Mouse (Mus musculus): ENCODE results near the gene Tgfbr2. TPM values are rescaled to one million over a fixed set of nuclear protein-coding genes. Genes with fewer than 3 reads are reported as not detected.

The Tgfbr2 gene
- polyA plus RNA-seq (2012): 0.01 and 0.02 TPM in 2 replicates

DNA sequence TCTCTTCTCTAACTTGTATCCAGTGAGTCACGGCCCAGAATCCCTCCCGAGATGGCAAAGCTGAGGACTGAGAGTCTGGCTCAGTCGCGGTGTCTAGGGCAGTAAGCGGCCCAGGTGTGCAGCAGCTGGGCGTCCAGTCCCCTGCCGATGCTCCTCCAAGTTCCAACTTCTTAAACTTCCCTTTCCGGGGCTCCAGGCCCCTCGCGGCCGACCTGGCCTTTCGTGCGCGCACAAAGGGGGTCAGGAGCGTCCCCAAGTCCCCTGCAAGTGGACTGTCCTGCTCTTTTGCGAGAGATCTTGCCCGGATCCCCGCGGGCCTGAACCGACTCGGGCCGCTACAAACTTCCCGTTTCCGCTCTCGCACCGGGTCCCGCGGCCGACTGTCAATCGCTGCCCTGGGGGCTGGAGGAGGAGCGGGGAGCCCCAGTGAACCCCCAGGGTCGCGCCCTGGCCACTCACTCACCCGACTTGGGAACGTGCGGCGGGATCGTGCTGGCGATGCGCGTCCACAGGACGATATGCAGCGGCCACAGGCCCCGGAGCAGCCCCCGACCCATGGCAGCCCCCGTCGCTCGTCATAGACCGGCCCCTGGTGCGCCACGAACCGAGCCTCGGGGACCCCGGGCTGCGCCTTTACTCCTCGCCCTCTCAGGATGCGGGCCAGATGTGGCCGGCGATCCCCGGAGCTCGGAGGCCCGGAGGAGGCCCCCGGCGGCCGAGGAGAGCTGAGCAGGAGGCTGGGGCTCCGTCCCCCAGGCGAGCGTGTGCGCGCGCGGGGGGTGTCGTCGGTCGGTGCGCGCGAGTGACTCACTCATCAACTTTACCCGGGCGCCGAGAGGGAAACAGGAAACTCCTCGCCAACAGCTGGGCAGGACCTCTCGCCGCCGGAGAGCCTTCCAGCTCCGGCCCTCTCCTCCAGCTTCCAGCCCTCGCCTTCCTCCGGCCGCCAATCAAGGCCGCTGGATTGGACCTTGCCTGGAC, at the start of gene Tgfbr2:
TSS of gene Tgfbr2 (minus strand) at position 880 of the 981 bp plus-strand sequence.
- TF ChIP-seq TAL1 (IDR thresholded peaks at IDR 0.05; ENCODE audit: low read length) (no peak), GATA1 (IDR thresholded peaks at IDR 0.05; ENCODE audit: low read length) (no peak)
- Histone ChIP-seq H3K27me3 (ENCODE audit: control insufficient read depth) (peaks cover 15% of the 10 kb centered on the region), H3K4me3 (replicated peaks) (peak within 1 kb of the TSS; percentile 65), H3K36me3 (ENCODE audit: control insufficient read depth) (no peaks in the 10 kb centered on the region), H3K9me3 (ENCODE audit: control insufficient read depth, low read length) (no peaks in the 10 kb centered on the region), H3K4me1 (ENCODE audit: control insufficient read depth) (peaks cover 16% of the 10 kb centered on the region)

DNA sequence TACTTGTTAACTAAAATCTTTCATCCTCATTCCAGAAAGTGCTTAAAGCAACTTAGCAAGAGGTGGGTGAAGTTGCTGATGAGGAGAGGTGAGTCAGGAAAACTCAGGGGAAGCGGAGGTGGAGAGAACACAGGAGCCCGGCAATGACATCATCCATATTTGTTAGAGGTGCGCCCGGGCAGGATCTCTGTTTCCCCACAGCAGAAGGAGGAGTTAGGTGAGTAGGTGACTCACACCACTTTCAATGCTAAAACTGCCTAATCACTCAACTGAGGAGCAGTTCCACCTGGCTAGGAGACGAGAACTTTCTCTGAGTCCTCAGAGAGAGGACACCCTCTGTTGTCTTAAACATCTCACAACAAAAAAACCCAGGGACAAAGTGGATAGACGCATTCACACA, 48.2 kb upstream of the Tgfbr2 start:
- Histone ChIP-seq H3K9me3 (ENCODE audit: control insufficient read depth, low read length) (no peaks in the 10 kb centered on the region), H3K4me3 (replicated peaks) (no peak overlapping the region), H3K36me3 (ENCODE audit: control insufficient read depth) (no peaks in the 10 kb centered on the region), H3K4me1 (ENCODE audit: control insufficient read depth) (no peaks in the 10 kb centered on the region), H3K27me3 (ENCODE audit: control insufficient read depth) (no peaks in the 10 kb centered on the region)
- TF ChIP-seq GATA1 (IDR thresholded peaks at IDR 0.05; ENCODE audit: low read length): no peak
- no peak for TF ChIP-seq TAL1 (IDR thresholded peaks at IDR 0.05; ENCODE audit: low read length)

DNA sequence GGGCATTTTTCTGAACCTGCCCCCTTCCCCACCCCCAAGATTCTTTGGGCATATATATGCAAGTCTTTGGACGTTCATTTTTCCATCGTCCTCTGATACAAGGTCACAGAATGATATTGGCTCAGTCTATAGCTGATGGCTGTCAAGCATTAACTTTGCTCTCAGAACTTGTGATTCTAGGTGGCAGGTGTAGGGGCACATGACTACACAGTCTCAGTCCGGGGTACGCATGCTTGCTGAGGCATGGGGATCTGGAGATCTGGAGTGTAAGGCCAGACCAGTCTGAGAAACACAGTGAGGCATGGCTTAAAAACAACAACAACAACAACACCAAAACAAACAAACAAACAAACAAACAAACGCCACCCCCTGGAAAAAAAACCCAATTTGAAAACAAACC, 47.5 kb upstream of the Tgfbr2 start:
- Histone ChIP-seq H3K4me3 (replicated peaks) (no peak overlapping the region), H3K9me3 (ENCODE audit: control insufficient read depth, low read length) (no peaks in the 10 kb centered on the region), H3K4me1 (ENCODE audit: control insufficient read depth) (no peaks in the 10 kb centered on the region), H3K36me3 (ENCODE audit: control insufficient read depth) (no peaks in the 10 kb centered on the region), H3K27me3 (ENCODE audit: control insufficient read depth) (no peaks in the 10 kb centered on the region)
- TF ChIP-seq GATA1 (IDR thresholded peaks at IDR 0.05; ENCODE audit: low read length) (no peak), TAL1 (IDR thresholded peaks at IDR 0.05; ENCODE audit: low read length) (no peak)

DNA sequence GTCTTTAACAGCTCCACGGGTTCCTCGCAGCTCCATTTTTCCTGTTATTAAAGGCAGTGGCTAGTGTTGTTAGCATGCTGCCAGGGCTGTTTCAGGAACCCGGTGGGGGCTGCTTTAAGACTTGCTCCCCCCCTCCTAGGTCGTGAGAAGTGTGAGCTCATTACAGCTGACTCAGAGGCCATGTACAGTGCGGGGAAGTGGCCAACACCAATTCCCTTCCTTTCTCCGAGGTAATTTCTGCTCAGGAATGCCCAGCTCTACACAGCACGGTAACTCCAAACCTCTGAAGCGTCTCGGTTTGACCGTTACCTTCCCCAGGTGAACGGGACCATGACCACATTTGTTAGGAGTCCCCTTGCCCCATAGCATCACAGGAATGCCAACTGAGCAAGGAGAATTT, 46.8 kb upstream of the Tgfbr2 start:
- no peaks in the 10 kb centered on the region for H3K36me3 ChIP-seq (ENCODE audit: control insufficient read depth)
- H3K4me1 ChIP-seq (ENCODE audit: control insufficient read depth): no peaks in the 10 kb centered on the region
- H3K4me3 ChIP-seq (replicated peaks): no peak overlapping the region
- H3K9me3 ChIP-seq (ENCODE audit: control insufficient read depth, low read length): no peaks in the 10 kb centered on the region
- TF ChIP-seq GATA1 (IDR thresholded peaks at IDR 0.05; ENCODE audit: low read length) (no peak), TAL1 (IDR thresholded peaks at IDR 0.05; ENCODE audit: low read length) (no peak)
- H3K27me3 ChIP-seq (ENCODE audit: control insufficient read depth): no peaks in the 10 kb centered on the region

DNA sequence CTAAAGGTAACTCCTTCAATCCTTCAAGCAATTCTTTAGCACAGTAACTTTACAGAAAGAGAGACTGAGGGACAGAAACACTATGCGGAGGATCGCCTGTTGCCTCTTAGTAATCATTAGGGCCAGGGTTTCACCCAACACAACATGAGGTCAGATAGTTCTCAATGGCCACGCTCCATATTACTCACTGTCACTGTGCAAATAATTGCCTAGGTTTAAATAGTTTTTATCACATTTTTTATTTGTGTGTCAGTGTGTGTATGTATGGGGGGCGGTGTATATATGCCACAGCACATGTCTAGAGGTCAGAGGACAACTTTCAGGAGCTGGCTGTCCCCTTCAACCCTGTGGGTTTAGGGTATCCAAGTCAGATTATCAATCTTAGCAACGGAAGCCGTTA, 46.4 kb upstream of the Tgfbr2 start:
- TF ChIP-seq TAL1 (IDR thresholded peaks at IDR 0.05; ENCODE audit: low read length): no peak
- no peak for TF ChIP-seq GATA1 (IDR thresholded peaks at IDR 0.05; ENCODE audit: low read length)
- Histone ChIP-seq H3K9me3 (ENCODE audit: control insufficient read depth, low read length) (no peaks in the 10 kb centered on the region), H3K4me3 (replicated peaks) (no peak overlapping the region), H3K27me3 (ENCODE audit: control insufficient read depth) (no peaks in the 10 kb centered on the region), H3K36me3 (ENCODE audit: control insufficient read depth) (no peaks in the 10 kb centered on the region), H3K4me1 (ENCODE audit: control insufficient read depth) (no peaks in the 10 kb centered on the region)

DNA sequence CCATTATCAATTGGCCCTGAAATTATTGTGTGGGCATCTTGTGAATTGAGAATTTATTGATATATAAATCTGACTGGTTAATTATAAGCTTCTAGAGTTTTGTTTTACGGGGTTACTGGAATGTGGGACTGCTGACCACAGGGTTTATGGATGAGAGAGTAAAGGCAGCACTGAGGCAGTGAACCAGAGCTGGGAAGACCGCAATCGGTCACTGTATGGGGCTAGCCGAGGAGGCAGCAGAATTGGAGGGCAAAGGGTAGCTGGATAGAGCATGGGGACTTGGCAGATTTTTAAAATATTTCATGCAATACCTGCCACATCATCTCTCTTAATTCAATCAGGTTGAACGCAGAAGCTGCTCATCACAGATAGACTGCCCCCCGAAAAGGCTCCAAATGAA, 45.5 kb upstream of the Tgfbr2 start:
- no peaks in the 10 kb centered on the region for H3K27me3 ChIP-seq (ENCODE audit: control insufficient read depth)
- no peak overlapping the region for H3K4me3 ChIP-seq (replicated peaks)
- H3K36me3 ChIP-seq (ENCODE audit: control insufficient read depth): no peaks in the 10 kb centered on the region
- TF ChIP-seq TAL1 (IDR thresholded peaks at IDR 0.05; ENCODE audit: low read length): no peak
- no peak for TF ChIP-seq GATA1 (IDR thresholded peaks at IDR 0.05; ENCODE audit: low read length)
- H3K9me3 ChIP-seq (ENCODE audit: control insufficient read depth, low read length): no peaks in the 10 kb centered on the region
- H3K4me1 ChIP-seq (ENCODE audit: control insufficient read depth): no peaks in the 10 kb centered on the region

DNA sequence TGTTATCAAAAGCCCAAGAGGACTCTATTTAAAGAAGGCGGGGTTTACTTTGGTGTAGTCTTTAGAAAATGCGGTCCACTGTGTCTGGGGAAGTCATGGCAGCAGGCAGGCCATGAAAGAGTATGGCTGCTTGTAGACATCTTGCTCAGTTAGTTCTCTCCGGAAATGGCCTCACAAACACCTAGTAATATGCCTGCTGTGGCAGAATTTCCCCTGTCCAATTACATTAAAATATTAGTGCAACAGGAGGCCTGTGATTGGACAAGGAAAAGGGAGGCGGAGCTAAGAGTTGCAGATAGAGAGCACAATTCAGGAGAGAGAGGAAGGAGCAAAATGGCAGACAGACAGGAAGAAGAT, 45.0 kb upstream of the Tgfbr2 start:
- Histone ChIP-seq H3K36me3 (ENCODE audit: control insufficient read depth) (no peaks in the 10 kb centered on the region), H3K4me3 (replicated peaks) (no peak overlapping the region), H3K27me3 (ENCODE audit: control insufficient read depth) (no peaks in the 10 kb centered on the region), H3K4me1 (ENCODE audit: control insufficient read depth) (no peaks in the 10 kb centered on the region), H3K9me3 (ENCODE audit: control insufficient read depth, low read length) (no peaks in the 10 kb centered on the region)
- TF ChIP-seq TAL1 (IDR thresholded peaks at IDR 0.05; ENCODE audit: low read length) (no peak), GATA1 (IDR thresholded peaks at IDR 0.05; ENCODE audit: low read length) (no peak)

DNA sequence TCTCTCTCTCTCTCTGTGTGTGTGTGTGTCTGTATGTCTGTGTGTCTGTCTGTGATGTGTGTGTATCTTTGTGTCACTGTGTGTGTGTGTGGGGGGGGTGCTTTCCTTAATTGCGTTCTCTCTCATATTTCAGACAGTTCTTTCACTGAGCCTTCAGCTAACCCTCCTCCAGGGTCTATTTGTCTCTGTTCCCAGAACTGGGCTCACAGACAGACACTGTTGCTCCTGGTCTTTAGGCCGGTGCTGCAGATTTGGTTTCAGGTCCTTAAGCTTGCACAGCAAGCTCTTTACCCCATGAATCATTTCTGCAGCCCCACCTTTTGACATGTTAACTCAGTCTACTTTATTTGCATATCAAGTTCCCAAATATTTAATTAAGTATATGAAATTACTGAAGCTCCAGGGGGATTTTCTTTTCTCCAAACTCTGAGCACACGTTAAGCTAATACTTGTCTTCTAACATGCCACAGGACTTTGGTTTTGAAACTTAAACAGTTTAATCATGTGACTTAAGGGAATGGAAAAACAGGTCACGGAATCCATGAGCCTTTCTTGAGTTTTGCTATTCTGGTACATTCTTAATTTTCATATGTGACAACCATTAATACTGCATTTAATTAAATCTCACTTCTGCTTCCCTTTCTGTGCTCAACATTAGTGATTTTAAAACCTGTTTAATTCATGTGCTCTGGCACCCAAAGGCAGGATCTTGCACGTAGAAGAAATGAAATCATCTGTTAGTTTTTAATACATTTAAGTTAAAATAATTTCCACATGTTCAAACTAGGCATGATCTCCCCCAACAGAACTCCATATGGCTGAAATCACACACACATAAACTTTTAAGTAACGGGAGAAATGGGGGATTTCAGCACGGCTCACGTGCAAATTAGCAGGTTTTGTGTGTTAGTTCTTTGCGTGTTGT, 44.3 kb upstream of the Tgfbr2 start:
- H3K27me3 ChIP-seq (ENCODE audit: control insufficient read depth): no peaks in the 10 kb centered on the region
- H3K36me3 ChIP-seq (ENCODE audit: control insufficient read depth): no peaks in the 10 kb centered on the region
- no peaks in the 10 kb centered on the region for H3K9me3 ChIP-seq (ENCODE audit: control insufficient read depth, low read length)
- no peaks in the 10 kb centered on the region for H3K4me1 ChIP-seq (ENCODE audit: control insufficient read depth)
- TF ChIP-seq GATA1 (IDR thresholded peaks at IDR 0.05; ENCODE audit: low read length) (no peak), TAL1 (IDR thresholded peaks at IDR 0.05; ENCODE audit: low read length) (no peak)
- H3K4me3 ChIP-seq (replicated peaks): no peak overlapping the region

DNA sequence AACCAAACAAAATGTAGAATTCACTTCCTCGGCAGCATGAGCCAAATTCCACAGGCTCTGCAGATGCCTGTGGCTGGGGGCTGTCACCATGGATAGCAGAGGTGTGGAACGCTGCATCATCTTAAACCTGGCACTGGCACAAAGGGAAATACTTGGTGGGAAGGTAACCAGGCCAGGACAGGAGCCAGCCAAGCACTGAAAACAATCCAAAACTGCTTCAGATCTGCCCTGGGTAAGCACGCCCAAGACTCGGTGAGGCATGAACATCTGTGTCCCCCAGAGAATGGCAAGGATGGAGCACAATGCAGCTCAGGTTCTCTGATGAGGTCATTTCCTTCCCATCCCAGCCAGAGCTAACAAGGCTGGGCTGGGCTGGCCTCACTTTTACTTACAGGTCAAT, 43.6 kb upstream of the Tgfbr2 start:
- H3K36me3 ChIP-seq (ENCODE audit: control insufficient read depth): no peaks in the 10 kb centered on the region
- H3K27me3 ChIP-seq (ENCODE audit: control insufficient read depth): no peaks in the 10 kb centered on the region
- H3K4me3 ChIP-seq (replicated peaks): no peak overlapping the region
- no peaks in the 10 kb centered on the region for H3K9me3 ChIP-seq (ENCODE audit: control insufficient read depth, low read length)
- no peak for TF ChIP-seq TAL1 (IDR thresholded peaks at IDR 0.05; ENCODE audit: low read length)
- TF ChIP-seq GATA1 (IDR thresholded peaks at IDR 0.05; ENCODE audit: low read length): no peak
- no peaks in the 10 kb centered on the region for H3K4me1 ChIP-seq (ENCODE audit: control insufficient read depth)

Measured in erythroblast, embryonic 14.5 days (primary cell).